Mouse (Mus musculus) stomach, postnatal 0 days (tissue): ENCODE measurements around the gene Scel. TPM values are rescaled to one million over a fixed set of nuclear protein-coding genes. Genes with fewer than 3 reads are reported as not detected.

ENCODE experiments used
- ATAC-seq: fragments of 200-750 bp; cut with Nextera tagmentation; 2 replicates; pipeline ENCODE4 v1.8.0; 2017; ENCODE audit not compliant: low FRiP score, low TSS enrichment
- DNase-seq: peaks from one replicate; pipeline ENCODE4 v3.0.0-alpha.2; 2016; ENCODE audit warnings: low spot score
- H3K27ac ChIP-seq: fragments of 300-500 bp; sonication (generic); replicated peaks from 2 replicates; pipeline ENCODE4 v1.5.1; 2014; ENCODE audit warnings: mild to moderate bottlenecking, control low read depth
- H3K27me3 ChIP-seq: fragments of 300-500 bp; sonication (generic); 2 replicates; pipeline ENCODE4 v1.6.1; 2014; ENCODE audit warnings: low read length; ENCODE audit not compliant: control insufficient read depth, insufficient read depth
- H3K36me3 ChIP-seq: fragments of 300-500 bp; sonication (generic); 2 replicates; pipeline ENCODE4 v1.6.1; 2014; ENCODE audit warnings: low read length, mixed read lengths; ENCODE audit not compliant: control insufficient read depth, insufficient read depth
- H3K4me1 ChIP-seq: fragments of 300-500 bp; sonication (generic); replicated peaks from 2 replicates; pipeline ENCODE4 v1.6.1; 2014; ENCODE audit warnings: antibody characterized with exemption; ENCODE audit not compliant: control insufficient read depth, insufficient read depth
- H3K4me2 ChIP-seq: fragments of 300-500 bp; sonication (generic); replicated peaks from 2 replicates; pipeline ENCODE4 v1.6.1; 2014; ENCODE audit warnings: low read depth, mild to moderate bottlenecking, control low read depth, moderate library complexity
- H3K4me3 ChIP-seq: fragments of 300-500 bp; sonication (generic); 2 replicates; pipeline ENCODE4 v1.5.1; 2014; ENCODE audit warnings: low read depth, low read length, control low read depth
- H3K9ac ChIP-seq: fragments of 300-500 bp; sonication (generic); 2 replicates; pipeline ENCODE4 v1.6.1; 2014; ENCODE audit warnings: mild to moderate bottlenecking, low read length, control low read depth, mixed read lengths
- H3K9me3 ChIP-seq: fragments of 300-500 bp; sonication (generic); 2 replicates; pipeline ENCODE4 v1.6.1; 2016; ENCODE audit warnings: low read length; ENCODE audit not compliant: control insufficient read depth
- CTCF ChIP-seq: IDR thresholded peaks from 2 replicates; pipeline ENCODE4 v1.5.1; 2016; ENCODE audit warnings: antibody characterized with exemption, low read depth, mild to moderate bottlenecking, moderate library complexity
- EP300 ChIP-seq: optimal IDR thresholded peaks from 2 replicates; pipeline ENCODE3; 2016; ENCODE audit warnings: antibody characterized with exemption
- WGBS: fragments of 180-500 bp; shearing (Covaris S2); extraction: QIAGEN DNeasy Blood & Tissue Kit; methylation state at CpG from one replicate; pipeline ENCODE4 v1.1.7; 2014; 5-methylcytosine and 5-hydroxymethylcytosine counted together
- polyA plus RNA-seq: library from polyadenylated mRNA; unstranded; fragments of >200 nt; fragmentation: Nextera tagmentation; extraction: Ambion mirVana; gene quantifications from 2 replicates; pipeline ENCODE4 v1.2.1, GENCODE M21; 2015

Scel gene
- polyA plus RNA-seq, 1 experiment from 2014 or later, result 43.0 TPM

DNA sequence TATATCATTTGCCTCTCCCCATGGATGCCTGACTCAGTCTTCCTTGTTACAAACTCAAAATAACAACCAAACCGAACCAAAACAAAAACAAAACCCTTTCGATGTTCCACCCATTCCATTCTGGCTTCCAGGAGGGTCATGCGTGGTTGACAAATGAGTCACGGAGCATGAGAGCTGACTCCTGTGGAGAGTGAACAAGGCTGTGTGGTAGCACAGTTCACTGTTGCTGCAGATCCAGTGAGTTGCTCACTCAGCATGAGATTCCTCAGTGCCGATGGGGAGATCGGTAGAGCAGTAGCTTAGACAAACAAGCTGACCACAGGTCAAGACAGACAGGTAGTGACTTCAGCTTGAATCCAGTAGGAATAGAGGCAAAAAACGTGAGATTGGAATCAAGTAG lies 12.8 kb upstream of the Scel start:
- Histone ChIP-seq H3K27me3 (no peaks in the 10 kb centered on the region), H3K4me3 (no peak overlapping the region), H3K36me3 (no peaks in the 10 kb centered on the region), H3K9ac (no peak overlapping the region), H3K4me1 (no peaks in the 10 kb centered on the region), H3K4me2 (no peak overlapping the region), H3K27ac (peak overlapping the region; percentile 61), H3K9me3 (no peaks in the 10 kb centered on the region)
- WGBS, result 45% methylated on average over 7 of the region's 7 CpGs
- DNase-seq (no peak), ATAC-seq (no peak)
- TF ChIP-seq EP300 (no peak), CTCF (no peak)

DNA sequence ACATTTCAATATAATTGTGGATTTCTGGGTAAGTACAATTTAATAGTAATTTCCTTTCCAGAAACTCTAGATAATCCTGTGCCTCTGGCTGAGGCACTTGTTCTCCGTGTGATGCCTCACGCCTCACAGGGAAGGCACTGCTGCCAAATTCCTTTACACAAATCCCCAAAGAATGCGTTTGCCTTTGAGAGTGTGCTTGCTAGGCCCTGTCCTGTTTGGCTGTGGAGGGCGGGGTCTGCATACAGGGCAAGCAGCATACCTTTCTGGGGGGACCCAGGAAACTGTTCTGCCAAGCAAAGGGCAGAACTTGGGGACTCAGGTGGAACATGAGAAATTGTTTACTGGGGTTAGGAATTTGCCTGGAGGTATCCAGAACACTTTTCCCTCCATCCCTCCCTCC lies 12.2 kb upstream of the Scel start:
- 11% methylated on average over 4 of the region's 4 CpGs for WGBS
- Histone ChIP-seq H3K4me3 (no peak overlapping the region), H3K27ac (peak overlapping the region; percentile 45; the same call in 1 of the 2 replicates), H3K4me1 (no peaks in the 10 kb centered on the region), H3K36me3 (no peaks in the 10 kb centered on the region), H3K4me2 (no peak overlapping the region), H3K9me3 (no peaks in the 10 kb centered on the region), H3K9ac (no peak overlapping the region), H3K27me3 (no peaks in the 10 kb centered on the region)
- TF ChIP-seq CTCF (no peak), EP300 (peak; percentile 52)
- ATAC-seq (peak; percentile 54; the same call in 1 of the 2 replicates), DNase-seq (no peak)

DNA sequence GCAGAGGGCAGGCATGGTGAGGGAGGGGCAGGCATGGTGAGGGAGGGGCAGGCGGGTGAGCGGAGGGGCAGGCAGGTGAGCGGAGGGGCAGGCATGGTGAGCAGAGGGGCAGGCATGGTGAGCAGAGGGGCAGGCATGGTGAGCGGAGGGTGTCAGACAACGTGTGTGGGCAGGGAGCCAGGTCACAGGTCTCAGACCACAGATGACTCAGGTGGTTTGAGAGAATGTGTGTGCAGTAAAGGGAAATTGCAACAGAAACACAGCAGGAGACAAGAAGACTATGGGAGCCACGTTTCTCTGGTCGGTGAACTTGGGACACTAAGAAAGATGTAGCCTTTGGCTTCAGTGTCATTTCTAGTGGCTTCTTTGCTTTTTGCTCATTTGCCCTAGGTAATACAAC lies 8.6 kb upstream of the Scel start:
- Histone ChIP-seq H3K4me1 (no peaks in the 10 kb centered on the region), H3K4me2 (no peak overlapping the region), H3K27me3 (no peaks in the 10 kb centered on the region), H3K36me3 (no peaks in the 10 kb centered on the region), H3K9me3 (no peaks in the 10 kb centered on the region), H3K4me3 (no peak overlapping the region), H3K27ac (no peak overlapping the region), H3K9ac (no peak overlapping the region)
- ATAC-seq, result no peak
- no peak for DNase-seq
- WGBS, result 70% methylated on average over 7 of the region's 7 CpGs
- no peak for TF ChIP-seq EP300
- TF ChIP-seq CTCF, result no peak

DNA sequence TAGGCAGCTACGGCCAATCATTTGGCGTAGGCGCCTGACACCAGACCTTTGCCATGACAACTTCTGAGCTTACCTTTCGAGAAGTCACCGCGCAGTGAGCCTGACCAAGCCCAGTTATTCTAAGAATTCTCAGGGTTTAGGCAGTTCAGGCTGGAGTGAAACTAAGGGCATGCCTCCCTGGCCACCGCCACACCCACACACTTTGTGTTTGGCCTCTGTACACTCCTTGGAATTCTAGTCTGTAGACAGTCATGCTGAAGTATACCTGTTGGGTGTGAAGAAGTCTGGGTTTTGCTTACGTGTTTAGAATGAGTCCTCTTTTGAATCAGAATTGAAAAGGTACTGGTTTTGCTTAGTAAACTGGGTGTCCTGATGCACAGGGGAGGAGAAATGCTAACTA lies 3.6 kb upstream of the Scel start:
- Histone ChIP-seq H3K36me3 (no peaks in the 10 kb centered on the region), H3K9ac (no peak overlapping the region), H3K27me3 (no peaks in the 10 kb centered on the region), H3K4me2 (no peak overlapping the region), H3K4me1 (no peaks in the 10 kb centered on the region), H3K27ac (no peak overlapping the region), H3K4me3 (no peak overlapping the region), H3K9me3 (no peaks in the 10 kb centered on the region)
- peak; percentile 73 for ATAC-seq
- 66% methylated on average over 8 of the region's 8 CpGs for WGBS
- peak; percentile 15 for DNase-seq
- TF ChIP-seq CTCF, result no peak
- no peak for TF ChIP-seq EP300

DNA sequence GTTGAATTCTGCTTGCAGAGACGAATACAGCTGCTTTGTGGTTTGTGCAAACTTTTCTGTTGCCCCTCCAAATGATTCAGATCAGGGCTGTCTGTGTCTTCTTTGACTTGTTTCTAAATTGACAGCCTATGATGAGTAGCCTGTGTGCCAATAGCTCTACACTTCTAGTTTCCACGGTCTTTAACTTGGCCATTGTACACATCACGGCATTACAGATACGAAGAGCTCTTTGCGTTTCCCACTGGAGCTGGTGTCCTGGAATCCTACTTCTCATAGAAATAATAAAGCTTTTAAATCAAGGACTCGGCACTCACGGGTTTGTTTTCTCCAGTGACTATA lies 300 bp downstream of the Scel start:
- peak overlapping the region; percentile 4; the same call in 1 of the 2 replicates for H3K4me2 ChIP-seq
- no peak for TF ChIP-seq EP300
- TF ChIP-seq CTCF, result no peak
- no peaks in the 10 kb centered on the region for H3K27me3 ChIP-seq
- H3K9ac ChIP-seq, result no peak overlapping the region
- H3K36me3 ChIP-seq, result no peaks in the 10 kb centered on the region
- peak overlapping the region; percentile 24; the same call in 1 of the 2 replicates for H3K27ac ChIP-seq
- WGBS, result 47% methylated on average over 7 of the region's 7 CpGs
- DNase-seq (no peak), ATAC-seq (no peak)
- H3K4me1 ChIP-seq, result no peaks in the 10 kb centered on the region
- no peaks in the 10 kb centered on the region for H3K9me3 ChIP-seq
- peak overlapping the region; percentile 10; the same call in 1 of the 2 replicates for H3K4me3 ChIP-seq

DNA sequence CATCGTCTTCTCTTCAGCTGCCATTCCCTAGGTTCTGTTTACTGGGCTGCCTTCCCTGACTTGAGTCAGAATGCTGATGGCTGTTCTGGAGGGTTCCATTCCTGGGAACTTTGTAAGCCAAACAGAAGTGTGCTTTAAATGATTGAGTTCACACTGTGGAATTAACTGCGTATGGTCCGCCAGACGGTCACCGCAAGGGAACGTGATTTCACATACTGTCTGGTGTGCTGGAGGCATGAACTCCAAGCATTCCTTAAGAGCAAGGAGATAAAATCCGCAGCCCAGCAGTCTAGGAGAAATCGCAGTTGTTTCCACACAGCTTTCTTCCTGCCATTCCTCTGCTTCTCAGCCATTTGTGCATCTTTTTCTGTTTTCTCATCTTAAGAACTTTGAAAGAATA lies 2.3 kb downstream of the Scel start:
- Histone ChIP-seq H3K9ac (no peak overlapping the region), H3K27ac (no peak overlapping the region), H3K4me2 (no peak overlapping the region), H3K27me3 (no peaks in the 10 kb centered on the region), H3K36me3 (no peaks in the 10 kb centered on the region), H3K4me3 (no peak overlapping the region), H3K9me3 (no peaks in the 10 kb centered on the region), H3K4me1 (no peaks in the 10 kb centered on the region)
- WGBS, result 72% methylated on average over 8 of the region's 8 CpGs
- ATAC-seq (no peak), DNase-seq (no peak)
- TF ChIP-seq CTCF (no peak), EP300 (no peak)
